Comparison of ENCODE assay signal across 8 mouse cellular contexts in the genomic region with DNA sequence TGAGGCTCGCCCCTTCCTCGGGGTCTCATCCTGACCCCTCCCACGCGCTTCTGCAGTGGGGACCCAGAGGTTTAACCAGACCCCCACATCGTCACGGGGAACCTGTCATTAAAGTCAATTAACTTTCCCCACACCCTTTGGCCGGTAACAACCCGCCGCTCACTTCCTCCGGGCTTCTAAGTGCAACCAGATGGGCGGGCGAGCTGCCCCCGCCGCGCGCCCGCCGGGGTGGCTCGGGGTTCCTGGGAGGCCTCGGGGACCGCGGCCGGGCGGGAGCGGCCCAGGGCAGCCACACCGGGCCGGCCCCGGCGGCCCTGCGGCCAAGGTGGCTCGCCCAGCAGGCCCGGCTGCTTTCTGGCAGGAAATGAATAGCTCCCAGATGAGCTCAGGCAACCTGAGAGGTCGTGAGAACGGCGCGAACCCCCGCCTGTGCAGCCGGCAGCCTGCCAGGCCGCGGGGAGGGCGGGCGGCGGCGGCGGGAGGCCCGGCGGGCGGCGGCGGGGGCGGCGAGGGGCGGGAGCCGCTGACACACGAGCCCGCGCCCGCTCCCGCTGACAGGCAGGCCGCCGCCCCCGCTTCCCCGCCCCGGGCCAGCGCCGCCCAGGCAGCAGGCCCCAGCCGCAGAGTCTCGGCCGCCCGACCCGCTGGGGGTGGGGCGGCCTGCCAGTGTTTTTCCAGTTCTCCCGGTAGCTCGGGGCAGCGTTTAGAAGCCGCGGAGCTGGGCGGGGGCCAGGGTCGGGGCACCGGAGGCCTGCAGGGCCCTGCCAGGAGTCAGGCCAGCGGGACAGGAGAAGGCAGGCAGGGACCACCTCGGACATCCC. TPM values are rescaled to one million over a fixed set of nuclear protein-coding genes. Genes with fewer than 3 reads are reported as not detected.
DNase-seq lines count a peak whose midpoint lies in the region; ATAC-seq lines count a peak whose summit lies in the region.

No protein-coding gene starts in this region.

- peak overlapping the region; percentile 93 for H3K27ac ChIP-seq in embryonic facial prominence, embryonic 15.5 days (replicated peaks)
- peak overlapping the region; percentile 96 for H3K27ac ChIP-seq in heart, embryonic 12.5 days (ENCODE audit: poor library complexity, severe bottlenecking)
- H3K27ac ChIP-seq in kidney, embryonic 16.5 days (ENCODE audit: low read length): peak overlapping the region; percentile 98
- peak overlapping the region; percentile 81 for H3K27ac ChIP-seq in liver, embryonic 15.5 days (replicated peaks)
- H3K27ac ChIP-seq in neural tube, embryonic 12.5 days: peak overlapping the region; percentile 74

- H3K9me3 ChIP-seq in embryonic facial prominence, embryonic 15.5 days (replicated peaks): no peaks in the 10 kb centered on the region
- H3K9me3 ChIP-seq in heart, embryonic 12.5 days (replicated peaks): no peaks in the 10 kb centered on the region
- H3K9me3 ChIP-seq in kidney, embryonic 16.5 days (ENCODE audit: low read length): no peaks in the 10 kb centered on the region
- no peaks in the 10 kb centered on the region for H3K9me3 ChIP-seq in liver, embryonic 15.5 days (replicated peaks)
- H3K9me3 ChIP-seq in neural tube, embryonic 12.5 days: no peaks in the 10 kb centered on the region

- H3K4me2 ChIP-seq in embryonic facial prominence, embryonic 15.5 days (replicated peaks): peak overlapping the region; percentile 91
- peak overlapping the region; percentile 86 for H3K4me2 ChIP-seq in heart, embryonic 12.5 days
- H3K4me2 ChIP-seq in kidney, embryonic 16.5 days (replicated peaks; ENCODE audit: low read depth, low read length): peak overlapping the region; percentile 75
- peak overlapping the region; percentile 75 for H3K4me2 ChIP-seq in liver, embryonic 15.5 days
- H3K4me2 ChIP-seq in neural tube, embryonic 12.5 days (replicated peaks): peak overlapping the region; percentile 88

- peaks cover 36% of the 10 kb centered on the region for H3K4me1 ChIP-seq in embryonic facial prominence, embryonic 15.5 days
- H3K4me1 ChIP-seq in heart, embryonic 12.5 days (replicated peaks): peaks cover 27% of the 10 kb centered on the region
- peaks cover 33% of the 10 kb centered on the region for H3K4me1 ChIP-seq in kidney, embryonic 16.5 days (ENCODE audit: insufficient read depth, low read length)
- H3K4me1 ChIP-seq in liver, embryonic 15.5 days (replicated peaks): peaks cover 29% of the 10 kb centered on the region
- H3K4me1 ChIP-seq in neural tube, embryonic 12.5 days: peaks cover 35% of the 10 kb centered on the region

- no peaks in the 10 kb centered on the region for H3K27me3 ChIP-seq in embryonic facial prominence, embryonic 15.5 days
- H3K27me3 ChIP-seq in heart, embryonic 12.5 days (replicated peaks): peaks cover 7% of the 10 kb centered on the region
- H3K27me3 ChIP-seq in kidney, embryonic 16.5 days (ENCODE audit: insufficient read depth, low read length): no peaks in the 10 kb centered on the region
- peaks cover 79% of the 10 kb centered on the region for H3K27me3 ChIP-seq in liver, embryonic 15.5 days
- H3K27me3 ChIP-seq in neural tube, embryonic 12.5 days (replicated peaks): peaks cover 5% of the 10 kb centered on the region; the same call in 1 of the 2 replicates

- H3K4me3 ChIP-seq in embryonic facial prominence, embryonic 15.5 days (replicated peaks): peak overlapping the region; percentile 46
- peak overlapping the region; percentile 57 for H3K4me3 ChIP-seq in heart, embryonic 12.5 days
- peak overlapping the region; percentile 43 for H3K4me3 ChIP-seq in kidney, embryonic 16.5 days (ENCODE audit: low read length)
- peak overlapping the region; percentile 53 for H3K4me3 ChIP-seq in liver, embryonic 15.5 days (replicated peaks)
- H3K4me3 ChIP-seq in neural tube, embryonic 12.5 days: peak overlapping the region; percentile 40

- under 1% methylated on average over 81 of the region's 82 CpGs for WGBS in embryonic facial prominence, embryonic 15.5 days
- WGBS in heart, embryonic 12.5 days: 1% methylated on average over 70 of the region's 82 CpGs
- whole genome bisulfite sequencing in kidney, embryonic 16.5 days: under 1% methylated on average over 75 of the region's 82 CpGs
- under 1% methylated on average over 70 of the region's 82 CpGs for WGBS in liver, embryonic 15.5 days (ENCODE audit: insufficient replicate concordance)
- WGBS in neural tube, embryonic 12.5 days: under 1% methylated on average over 81 of the region's 82 CpGs

- no peaks in the 10 kb centered on the region for H3K36me3 ChIP-seq in embryonic facial prominence, embryonic 15.5 days
- H3K36me3 ChIP-seq in heart, embryonic 12.5 days: no peaks in the 10 kb centered on the region
- H3K36me3 ChIP-seq in kidney, embryonic 16.5 days (ENCODE audit: insufficient read depth, low read length): no peaks in the 10 kb centered on the region
- H3K36me3 ChIP-seq in liver, embryonic 15.5 days (replicated peaks): no peaks in the 10 kb centered on the region
- H3K36me3 ChIP-seq in neural tube, embryonic 12.5 days: no peaks in the 10 kb centered on the region

- peak; percentile 84 for ATAC-seq in embryonic facial prominence, embryonic 15.5 days (ENCODE audit: insufficient number of reproducible peaks, low FRiP score, low TSS enrichment, low read depth)
- ATAC-seq in heart, embryonic 12.5 days (ENCODE audit: insufficient number of reproducible peaks, low FRiP score): peak; percentile 86
- peak; percentile 86 for ATAC-seq in kidney, embryonic 16.5 days (ENCODE audit: low FRiP score, low TSS enrichment)
- ATAC-seq in liver, embryonic 15.5 days (ENCODE audit: insufficient read depth): peak; percentile 76
- peak; percentile 63 for ATAC-seq in neural tube, embryonic 12.5 days (ENCODE audit: low FRiP score, low read depth)

- H3K9ac ChIP-seq in embryonic facial prominence, embryonic 15.5 days: peak overlapping the region; percentile 35
- H3K9ac ChIP-seq in heart, embryonic 12.5 days: peak overlapping the region; percentile 80
- H3K9ac ChIP-seq in kidney, embryonic 16.5 days (replicated peaks; ENCODE audit: low read length): peak overlapping the region; percentile 72
- peak overlapping the region; percentile 47; the same call in 1 of the 2 replicates for H3K9ac ChIP-seq in liver, embryonic 15.5 days
- peak overlapping the region; percentile 67 for H3K9ac ChIP-seq in neural tube, embryonic 12.5 days

- peak; percentile 78 for DNase-seq in A20 (ENCODE audit: low read depth, low spot score)
- peak; percentile 95 for DNase-seq in adrenal gland, postnatal 25 days
- DNase-seq in testis, postnatal 10 days (ENCODE audit: low spot score): peak; percentile 92

RNA-seq across cellular contexts. Expression of gene Hes1, which starts 6.0 kb away (rescaled TPM):
- 32.5 and 34.2 TPM in 2 replicates for total RNA-seq in adrenal gland, postnatal 25 days (2021)
- polyA plus RNA-seq in embryonic facial prominence, embryonic 15.5 days (2015; fragmentation: Nextera tagmentation; extraction: Ambion mirVana): 63.6 and 66.0 TPM in 2 replicates
- 32.7 and 34.7 TPM in 2 replicates for polyA plus RNA-seq in heart, embryonic 12.5 days (2016; fragmentation: Nextera tagmentation; extraction: Ambion mirVana)
- polyA plus RNA-seq in kidney, embryonic 16.5 days (2015; fragmentation: Nextera tagmentation; extraction: Ambion mirVana): 45.5 and 45.7 TPM in 2 replicates
- 5.4 and 6.1 TPM in 2 replicates for polyA plus RNA-seq in liver, embryonic 15.5 days (2015; fragmentation: Nextera tagmentation; extraction: Ambion mirVana)
- polyA plus RNA-seq in neural tube, embryonic 12.5 days (2016; fragmentation: Nextera tagmentation; extraction: Ambion mirVana): 50.5 and 51.1 TPM in 2 replicates

Comparison
In these comparisons a context has a peak if more than half of its experiments do, and no peak if none do; other contexts are left out.
1. Peak in every context shown above with its lines: DNase-seq, ATAC-seq, H3K4me3 ChIP-seq and H3K27ac ChIP-seq.